15 mouse cellular contexts compared by ENCODE assay signal in the genomic region with DNA sequence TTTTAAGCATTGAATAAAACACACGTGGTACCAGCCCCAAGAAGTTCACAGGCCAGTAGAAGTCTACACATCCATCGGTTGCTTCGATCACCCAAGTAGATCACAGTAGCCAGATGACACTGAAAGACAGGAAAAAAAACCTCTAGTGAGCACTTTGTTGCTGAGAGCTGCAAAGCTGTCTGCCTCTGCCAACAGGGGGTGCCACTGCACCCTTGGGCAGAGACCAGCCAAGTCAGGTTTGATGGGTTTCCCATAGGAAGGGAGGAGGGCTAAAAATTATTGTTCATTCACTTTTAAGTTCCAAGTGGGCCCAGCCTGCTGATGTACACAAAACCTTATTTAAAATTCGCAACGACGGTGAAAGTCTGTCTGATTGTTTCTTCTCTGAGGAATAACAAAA.
A peak's percentile ranks its signal among the peaks of the same experiment; 100 is the strongest.
DNase-seq lines count a peak whose midpoint lies in the region; ATAC-seq and TF ChIP-seq lines count a peak whose summit lies in the region.
"Had no signal": no experiment of that assay in that cellular context is flagged by ENCODE, and none has a peak within 500 bp of the region (broad histone marks: within the 10 kb centered on the region; RNA-seq: fewer than 3 reads in every experiment).

No protein-coding gene starts in this region.

- no peaks in the 10 kb centered on the region for H3K36me3 ChIP-seq in liver, postnatal 0 days (replicated peaks; ENCODE audit: insufficient read depth, low read length)
- H3K36me3 ChIP-seq in ES-Bruce4 (ENCODE audit: control insufficient read depth, insufficient read depth, low read length, poor library complexity, severe bottlenecking): no peaks in the 10 kb centered on the region
- no peaks in the 10 kb centered on the region for H3K36me3 ChIP-seq in kidney, embryonic 14.5 days (ENCODE audit: control insufficient read depth, insufficient read depth, low read length)
- H3K36me3 ChIP-seq: hindbrain, embryonic 13.5 days had no signal

- H3K27ac ChIP-seq in liver, postnatal 0 days (ENCODE audit: low read depth): no peak overlapping the region
- no peak overlapping the region for H3K27ac ChIP-seq in ES-Bruce4 (ENCODE audit: insufficient read depth, low read length)
- 0 out of 2 replicates have a peak overlapping the region, but pooled peaks have one; percentile 44 for H3K27ac ChIP-seq in brown adipose tissue, adult 24 weeks (replicated peaks; ENCODE audit: low read depth, low read length)
- no peak overlapping the region for H3K27ac ChIP-seq in kidney, embryonic 14.5 days (ENCODE audit: low read depth, low read length)
- H3K27ac ChIP-seq: hindbrain, embryonic 13.5 days had no signal

- no peak for TF ChIP-seq POLR2A in ES-Bruce4 (IDR thresholded peaks at IDR 0.05; ENCODE audit: insufficient read depth, low read length)

- no peaks in the 10 kb centered on the region for H3K4me1 ChIP-seq in liver, postnatal 0 days (ENCODE audit: insufficient read depth)
- H3K4me1 ChIP-seq in ES-Bruce4 (ENCODE audit: control insufficient read depth, insufficient read depth, low read length): no peaks in the 10 kb centered on the region
- peaks cover 6% of the 10 kb centered on the region; the same call in 1 of the 2 replicates for H3K4me1 ChIP-seq in brown adipose tissue, adult 24 weeks (ENCODE audit: control insufficient read depth, insufficient read depth, insufficient read length, low read length)
- no peaks in the 10 kb centered on the region for H3K4me1 ChIP-seq in kidney, embryonic 14.5 days (ENCODE audit: control insufficient read depth, insufficient read depth, low read length)
- H3K4me1 ChIP-seq: hindbrain, embryonic 13.5 days; megakaryocyte, embryonic 14.5 days had no signal

- no peak overlapping the region for H3K4me3 ChIP-seq in liver, postnatal 0 days (ENCODE audit: low read depth, low read length)
- H3K4me3 ChIP-seq in ES-Bruce4 (ENCODE audit: low read depth, low read length): no peak overlapping the region
- H3K4me3 ChIP-seq in brown adipose tissue, adult 24 weeks (ENCODE audit: insufficient read depth, low read depth, low read length): no peak overlapping the region
- H3K4me3 ChIP-seq in kidney, embryonic 14.5 days (ENCODE audit: low read length): no peak overlapping the region
- H3K4me3 ChIP-seq: hindbrain, embryonic 13.5 days; megakaryocyte, embryonic 14.5 days had no signal

- peak; percentile 46 for DNase-seq in heart, adult 11 months
- no peak for DNase-seq in heart, adult 9 months (ENCODE audit: low spot score in 2 of 2)
- DNase-seq in liver, postnatal 0 days: no peak
- DNase-seq in liver: no peak
- DNase-seq: cerebellum, postnatal 25 days; kidney, adult 18-20 months; lung, embryonic 14.5 days; right cerebral cortex, postnatal 14 days had no signal

- H3K9me3 ChIP-seq in liver, postnatal 0 days (ENCODE audit: low read length): no peaks in the 10 kb centered on the region
- no peaks in the 10 kb centered on the region for H3K9me3 ChIP-seq in ES-Bruce4 (replicated peaks; ENCODE audit: control insufficient read depth, insufficient read depth, low read length, poor library complexity, severe bottlenecking)
- H3K9me3 ChIP-seq in kidney, embryonic 14.5 days (ENCODE audit: control insufficient read depth, low read length): no peaks in the 10 kb centered on the region
- H3K9me3 ChIP-seq: hindbrain, embryonic 13.5 days; megakaryocyte, embryonic 14.5 days had no signal

- no peaks in the 10 kb centered on the region for H3K27me3 ChIP-seq in liver, postnatal 0 days (ENCODE audit: insufficient read depth, low read length)
- no peaks in the 10 kb centered on the region for H3K27me3 ChIP-seq in ES-Bruce4 (ENCODE audit: control insufficient read depth, insufficient read depth, low read length, poor library complexity, severe bottlenecking)
- H3K27me3 ChIP-seq in kidney, embryonic 14.5 days (ENCODE audit: control insufficient read depth, insufficient read depth, low read length): no peaks in the 10 kb centered on the region
- H3K27me3 ChIP-seq: hindbrain, embryonic 13.5 days had no signal

- 81% methylated on average over 6 of the region's 6 CpGs for WGBS in liver, postnatal 0 days (ENCODE audit: insufficient replicate concordance)
- 79% methylated on average over 6 of the region's 6 CpGs for WGBS in kidney, embryonic 14.5 days

- no peak for ATAC-seq in liver, postnatal 0 days
- ATAC-seq in megakaryocyte progenitor cell, adult 5-6 weeks (replicated peaks; ENCODE audit: poor library complexity): no peak
- no peak for ATAC-seq in kidney, embryonic 14.5 days (ENCODE audit: low FRiP score, low TSS enrichment)
- ATAC-seq: activated CD4-positive, CD25-positive, alpha-beta regulatory T cell, adult 4 months had no signal

- H3K9ac ChIP-seq in liver, postnatal 0 days (replicated peaks): no peak overlapping the region
- no peak overlapping the region for H3K9ac ChIP-seq in ES-Bruce4 (ENCODE audit: low read depth, poor library complexity, severe bottlenecking)
- H3K9ac ChIP-seq in kidney, embryonic 14.5 days (ENCODE audit: low read depth, low read length): no peak overlapping the region
- H3K9ac ChIP-seq: hindbrain, embryonic 13.5 days; lung, embryonic 14.5 days had no signal

- no peak for TF ChIP-seq EP300 in liver, postnatal 0 days (IDR thresholded peaks at IDR 0.05; ENCODE audit: low read depth)
- no peak for TF ChIP-seq EP300 in ES-Bruce4 (IDR thresholded peaks at IDR 0.05; ENCODE audit: insufficient read depth, low read depth, low read length)

- H3K4me2 ChIP-seq in liver, postnatal 0 days (ENCODE audit: low read depth, low read length): no peak overlapping the region
- no peak overlapping the region for H3K4me2 ChIP-seq in kidney, embryonic 14.5 days (replicated peaks; ENCODE audit: low read depth, low read length)
- H3K4me2 ChIP-seq: hindbrain, embryonic 13.5 days; lung, embryonic 14.5 days had no signal

- peak; percentile 32 for TF ChIP-seq CTCF in liver, postnatal 0 days (IDR thresholded peaks at IDR 0.05; ENCODE audit: low read depth)
- TF ChIP-seq CTCF in ES-Bruce4 (IDR thresholded peaks at IDR 0.05; ENCODE audit: low read depth, low read length): peak; percentile 21
